Mouse (Mus musculus) forebrain, embryonic 12.5 days (tissue): ENCODE data around the gene Ppp1r13b. TPM values are rescaled to one million over a fixed set of nuclear protein-coding genes. Genes with fewer than 3 reads are reported as not detected.
A peak's percentile ranks its signal among the peaks of the same experiment; 100 is the strongest.
"Not testable (repeated sequence)": the region's sequence is repeated elsewhere in the genome, so short reads cannot be mapped to it uniquely, and the experiment has no call there.

Experiments
- ATAC-seq: fragments of 200-750 bp; cut with Nextera tagmentation; 2 replicates; pipeline ENCODE4 v1.8.0; 2017; ENCODE audit warnings: moderate TSS enrichment; ENCODE audit not compliant: low FRiP score
- H3K27ac ChIP-seq: fragments of 300-500 bp; sonication (generic); 2 replicates; pipeline ENCODE4 v1.5.1; 2016; ENCODE audit warnings: mild to moderate bottlenecking
- H3K27me3 ChIP-seq: fragments of 300-500 bp; sonication (generic); 2 replicates; pipeline ENCODE4 v1.6.1; 2016; ENCODE audit warnings: mild to moderate bottlenecking
- H3K36me3 ChIP-seq: fragments of 300-500 bp; sonication (generic); replicated peaks from 2 replicates; pipeline ENCODE4 v1.6.1; 2016; ENCODE audit warnings: mild to moderate bottlenecking
- H3K4me1 ChIP-seq: fragments of 300-500 bp; sonication (generic); 2 replicates; pipeline ENCODE4 v1.6.1; 2016
- H3K4me2 ChIP-seq: fragments of 300-500 bp; sonication (generic); 2 replicates; pipeline ENCODE4 v1.6.1; 2016; ENCODE audit warnings: mild to moderate bottlenecking, moderate library complexity
- H3K4me3 ChIP-seq: fragments of 300-500 bp; sonication (generic); replicated peaks from 2 replicates; pipeline ENCODE4 v1.5.1; 2016; ENCODE audit warnings: mild to moderate bottlenecking
- H3K9ac ChIP-seq: fragments of 300-500 bp; sonication (generic); 2 replicates; pipeline ENCODE4 v1.6.1; 2016; ENCODE audit warnings: mild to moderate bottlenecking
- H3K9me3 ChIP-seq: fragments of 300-500 bp; sonication (generic); 2 replicates; pipeline ENCODE4 v1.6.1; 2016
- WGBS: fragments of 180-500 bp; shearing (Covaris S2); methylation state at CpG from one replicate; pipeline ENCODE4 v1.1.7; 2016; 5-methylcytosine and 5-hydroxymethylcytosine counted together
- polyA plus RNA-seq: library from polyadenylated mRNA; unstranded; fragments of >200 nt; fragmentation: Nextera tagmentation; extraction: Ambion mirVana; gene quantifications from 2 replicates; pipeline ENCODE4 v1.2.1, GENCODE M21; 2016

Ppp1r13b gene
- 9.5 and 9.9 TPM in 2 replicates for polyA plus RNA-seq

- peak within 1 kb of the TSS; percentile 75 for H3K4me3 ChIP-seq
- under 1% methylated on average over 79 of the region's 80 CpGs for WGBS
- H3K27me3 ChIP-seq = peaks cover 46% of the 10 kb centered on the region
- H3K27ac ChIP-seq = peak within 1 kb of the TSS; percentile 83
- no peaks in the 10 kb centered on the region for H3K36me3 ChIP-seq
- peak within 1 kb of the TSS; percentile 98 for H3K4me2 ChIP-seq
- peak; percentile 97 for ATAC-seq
- H3K4me1 ChIP-seq = peaks cover 9% of the 10 kb centered on the region; the same call in 1 of the 2 replicates
- peak within 1 kb of the TSS; percentile 88 for H3K9ac ChIP-seq
- H3K9me3 ChIP-seq = no peaks in the 10 kb centered on the region
These were observed at the start of gene Ppp1r13b for GRCm38 (mm10) chr12:111907970-111908681. Ppp1r13b (minus strand) TSS chr12:111908110.

- peaks cover 21% of the 10 kb centered on the region for H3K36me3 ChIP-seq
- no peak overlapping the region for H3K27ac ChIP-seq
- ATAC-seq = no peak
- H3K9ac ChIP-seq = no peak overlapping the region
- H3K4me1 ChIP-seq = no peaks in the 10 kb centered on the region
- H3K27me3 ChIP-seq = no peaks in the 10 kb centered on the region
- H3K4me3 ChIP-seq = no peak overlapping the region
- no peak overlapping the region for H3K4me2 ChIP-seq
- peaks cover 7% of the 10 kb centered on the region; the same call in 1 of the 2 replicates for H3K9me3 ChIP-seq
- WGBS = 83% methylated on average over 5 of the region's 5 CpGs
These were observed 48.3 kb upstream of the Ppp1r13b start for GRCm38 (mm10) chr12:111956173-111956572.

- H3K27me3 ChIP-seq = no peaks in the 10 kb centered on the region
- H3K36me3 ChIP-seq = no peaks in the 10 kb centered on the region
- H3K9me3 ChIP-seq = no peaks in the 10 kb centered on the region
- ATAC-seq = no peak
- no peak overlapping the region for H3K4me2 ChIP-seq
- no peak overlapping the region for H3K9ac ChIP-seq
- no peaks in the 10 kb centered on the region for H3K4me1 ChIP-seq
- no peak overlapping the region for H3K27ac ChIP-seq
- H3K4me3 ChIP-seq = no peak overlapping the region
- WGBS = 50% methylated on average over 5 of the region's 5 CpGs
These were observed 43.8 kb upstream of the Ppp1r13b start for GRCm38 (mm10) chr12:111951701-111952100.

GRCm38 (mm10) chr12:111950486-111950885 lies 42.6 kb upstream of the Ppp1r13b start:
- Histone ChIP-seq H3K4me2 (no peak overlapping the region), H3K4me3 (no peak overlapping the region), H3K4me1 (0 out of 2 replicates have a peak, but pooled peaks cover under 1% of the 10 kb centered on the region), H3K9me3 (no peaks in the 10 kb centered on the region), H3K36me3 (no peaks in the 10 kb centered on the region), H3K9ac (no peak overlapping the region), H3K27ac (no peak overlapping the region), H3K27me3 (no peaks in the 10 kb centered on the region)
- 78% methylated on average over 5 of the region's 5 CpGs for WGBS
- ATAC-seq = no peak

- WGBS = 54% methylated on average over 2 of the region's 2 CpGs
- H3K4me3 ChIP-seq = no peak overlapping the region
- no peaks in the 10 kb centered on the region for H3K27me3 ChIP-seq
- H3K4me2 ChIP-seq = no peak overlapping the region
- H3K4me1 ChIP-seq = peaks cover 7% of the 10 kb centered on the region
- no peak overlapping the region for H3K27ac ChIP-seq
- no peak overlapping the region for H3K9ac ChIP-seq
- H3K36me3 ChIP-seq = no peaks in the 10 kb centered on the region
- ATAC-seq = no peak
- no peaks in the 10 kb centered on the region for H3K9me3 ChIP-seq
These were observed 38.8 kb upstream of the Ppp1r13b start for GRCm38 (mm10) chr12:111946716-111947115.

GRCm38 (mm10) chr12:111945765-111946655 lies 38.1 kb upstream of the Ppp1r13b start:
- not testable (repeated sequence) for H3K9ac ChIP-seq, H3K36me3 ChIP-seq, H3K27me3 ChIP-seq, H3K27ac ChIP-seq, H3K4me1 ChIP-seq, H3K9me3 ChIP-seq, H3K4me2 ChIP-seq, H3K4me3 ChIP-seq
- WGBS = 63% methylated on average over 11 of the region's 15 CpGs
- ATAC-seq = peak; percentile 64

- Histone ChIP-seq H3K4me2 (no peak overlapping the region), H3K9ac (no peak overlapping the region), H3K4me3 (no peak overlapping the region), H3K9me3 (no peaks in the 10 kb centered on the region), H3K36me3 (no peaks in the 10 kb centered on the region), H3K27me3 (no peaks in the 10 kb centered on the region), H3K27ac (0 out of 2 replicates have a peak overlapping the region, but pooled peaks have one; percentile 32), H3K4me1 (peaks cover 7% of the 10 kb centered on the region)
- ATAC-seq = no peak
- WGBS = 71% methylated on average over 8 of the region's 8 CpGs
These were observed 37.2 kb upstream of the Ppp1r13b start for GRCm38 (mm10) chr12:111945115-111945514.

GRCm38 (mm10) chr12:111944065-111944987 lies 36.4 kb upstream of the Ppp1r13b start:
- H3K4me1 ChIP-seq, H3K4me3 ChIP-seq, H3K9me3 ChIP-seq, H3K36me3 ChIP-seq, H3K9ac ChIP-seq, H3K27ac ChIP-seq, H3K27me3 ChIP-seq, H3K4me2 ChIP-seq: not testable (repeated sequence)
- ATAC-seq = peak; percentile 33; the same call in 1 of the 2 replicates
- WGBS = 71% methylated on average over 17 of the region's 20 CpGs

- Histone ChIP-seq H3K4me1 (peaks cover 7% of the 10 kb centered on the region), H3K9me3 (no peaks in the 10 kb centered on the region), H3K36me3 (no peaks in the 10 kb centered on the region), H3K9ac (peak overlapping the region; percentile 12; the same call in 1 of the 2 replicates), H3K4me3 (no peak overlapping the region), H3K27me3 (no peaks in the 10 kb centered on the region), H3K27ac (no peak overlapping the region), H3K4me2 (no peak overlapping the region)
- 62% methylated on average over 10 of the region's 10 CpGs for WGBS
- ATAC-seq = no peak
These were observed 35.6 kb upstream of the Ppp1r13b start for GRCm38 (mm10) chr12:111943421-111944064.

- WGBS = 80% methylated on average over 1 of the region's 1 CpGs
- 0 out of 2 replicates have a peak overlapping the region, but pooled peaks have one; percentile 19 for H3K27ac ChIP-seq
These were observed 30.8 kb upstream of the Ppp1r13b start for GRCm38 (mm10) chr12:111938623-111939177.

More at GRCm38 (mm10) chr12:111938623-111939177, 30.8 kb upstream of the Ppp1r13b start:
- Histone ChIP-seq H3K4me3 (no peak overlapping the region), H3K27me3 (no peaks in the 10 kb centered on the region; the same call in 1 of the 2 replicates), H3K9ac (no peak overlapping the region), H3K4me2 (no peak overlapping the region), H3K9me3 (no peaks in the 10 kb centered on the region), H3K4me1 (peaks cover 18% of the 10 kb centered on the region), H3K36me3 (no peaks in the 10 kb centered on the region)
- no peak for ATAC-seq
